Mouse (Mus musculus): ENCODE measurements around the gene Traf4.
"Not testable (repeated sequence)": the region's sequence is repeated elsewhere in the genome, so short reads cannot be mapped to it uniquely, and the experiment has no call there.

Gene Traf4

GRCm38 (mm10) chr11:78164924-78165760, at the start of gene Traf4:
TSS of gene Traf4 (minus strand) at chr11:78165589.
- peak; percentile 75 for DNase-seq (ENCODE audit: low spot score)

DNA sequence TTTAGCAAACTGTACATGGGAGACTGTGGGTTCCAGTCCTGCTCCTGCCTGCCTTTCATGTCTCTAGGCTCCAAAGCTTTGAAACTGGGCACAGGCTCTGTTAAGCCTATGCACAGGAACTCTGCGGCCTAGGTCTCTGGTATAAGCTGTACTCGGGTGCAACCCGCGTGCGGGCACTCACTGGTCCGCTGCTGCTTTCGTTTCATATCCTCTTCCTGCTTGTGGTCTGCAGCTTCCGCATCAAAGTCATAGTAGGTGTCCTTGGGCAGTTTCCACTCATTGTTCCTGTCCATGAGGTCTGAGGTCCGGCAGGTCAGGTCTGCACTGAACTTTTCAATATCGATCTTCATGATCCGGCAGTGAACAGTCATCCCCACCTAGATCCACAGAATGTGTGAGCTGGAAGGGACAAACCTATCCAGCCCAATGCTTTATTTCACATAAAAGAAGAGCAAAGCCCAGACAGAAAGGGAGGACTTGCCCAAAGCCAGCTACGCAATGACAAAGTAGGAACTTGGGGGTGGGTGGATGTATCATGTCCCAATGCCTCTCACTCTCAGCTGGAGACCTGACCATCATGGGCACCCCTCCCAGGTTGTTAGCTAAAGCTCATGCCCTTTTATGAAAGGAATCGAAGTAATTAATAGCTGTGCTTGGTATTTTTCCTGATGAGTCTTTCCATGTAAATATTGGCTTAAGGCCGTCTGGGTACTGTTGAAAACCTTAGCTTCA, 47.9 kb upstream of the Traf4 start:
- DNase-seq (ENCODE audit: low spot score), result no peak

- DNase-seq (ENCODE audit: low spot score), result no peak
These were observed 46.1 kb upstream of the Traf4 start for GRCm38 (mm10) chr11:78211513-78211912.

GRCm38 (mm10) chr11:78210615-78211014, 45.2 kb upstream of the Traf4 start:
- DNase-seq (ENCODE audit: low spot score), result no peak

DNA sequence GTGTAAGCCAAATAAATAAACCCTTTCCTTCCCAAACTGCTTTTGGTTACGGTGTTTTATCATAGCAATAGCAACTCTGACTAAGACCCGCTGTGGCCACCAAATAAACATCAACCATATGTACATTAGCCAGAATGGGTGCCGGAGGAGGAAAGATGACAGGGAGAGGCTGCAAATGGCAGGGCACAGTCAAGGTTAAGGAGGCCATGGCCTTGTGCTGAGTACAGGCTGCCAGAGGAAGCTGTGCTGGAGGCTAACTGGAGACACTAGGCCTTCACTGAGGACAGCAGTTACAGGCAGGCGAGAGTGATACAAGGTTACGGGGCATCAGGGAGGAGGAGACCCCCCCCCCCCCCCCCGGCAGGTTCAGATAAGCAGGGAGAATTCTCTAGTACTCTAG, 44.5 kb upstream of the Traf4 start:
- DNase-seq (ENCODE audit: low spot score), result peak; percentile 40

DNA sequence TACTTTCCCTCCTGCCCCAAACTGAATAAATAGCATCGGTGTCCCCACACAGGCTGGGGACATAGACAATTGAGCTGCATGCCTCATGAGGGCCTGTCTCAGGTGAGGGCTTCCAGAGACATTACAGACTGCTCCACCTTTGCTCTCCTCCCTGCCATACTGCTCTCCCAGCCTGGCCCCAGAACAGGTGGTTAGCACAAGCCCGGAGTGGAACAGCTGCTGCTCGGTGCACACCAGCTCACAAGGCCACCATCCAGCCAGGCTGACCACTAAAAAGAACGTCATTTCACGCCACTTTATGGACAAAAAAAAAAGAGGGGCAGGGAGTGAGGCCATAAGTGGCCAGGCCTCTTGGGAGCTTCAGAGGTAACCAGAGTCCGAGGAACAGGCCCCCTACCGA, 41.8 kb upstream of the Traf4 start:
- no peak for DNase-seq (ENCODE audit: low spot score)

DNA sequence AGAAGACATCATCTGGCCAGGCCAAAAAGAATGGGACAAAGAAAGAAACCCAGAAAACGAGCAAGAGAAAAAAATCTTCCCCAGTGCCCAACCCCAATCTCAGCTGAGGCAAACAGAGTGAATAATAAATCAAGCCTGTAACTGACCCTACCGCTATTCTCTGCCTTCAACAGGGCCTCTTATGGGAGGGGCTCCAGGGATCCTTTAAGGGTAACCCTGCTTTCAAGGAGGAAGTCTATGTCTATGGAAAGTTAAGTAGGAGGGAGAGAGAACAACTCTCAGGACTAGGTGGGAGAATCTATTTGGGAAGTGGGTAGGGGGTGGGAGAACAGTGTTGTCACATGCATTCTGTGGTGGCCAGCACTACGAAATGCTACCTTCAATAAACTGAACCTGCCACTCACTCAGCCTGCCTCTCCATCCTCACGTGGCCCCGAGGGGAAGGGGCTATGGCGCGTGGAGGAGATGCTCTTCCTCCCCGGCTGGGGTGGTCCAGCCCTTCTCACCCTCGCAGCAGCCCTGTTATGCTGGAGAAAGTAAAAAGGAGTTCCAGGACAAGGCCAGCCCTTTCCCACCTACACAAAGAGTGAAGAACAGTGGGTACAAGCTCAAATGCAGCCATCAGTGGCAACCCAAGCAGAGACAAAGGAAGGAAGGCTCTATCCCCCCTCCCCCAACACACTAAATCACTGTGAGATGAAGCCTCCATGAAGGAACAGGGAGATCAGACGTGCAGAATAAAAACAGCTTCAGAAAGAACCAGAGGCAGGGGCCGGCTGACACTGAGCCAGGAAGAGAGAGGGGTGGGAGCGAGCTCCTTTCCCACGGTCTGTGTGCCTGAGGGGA, 40.2 kb upstream of the Traf4 start:
- DNase-seq (ENCODE audit: low spot score), result no peak

DNA sequence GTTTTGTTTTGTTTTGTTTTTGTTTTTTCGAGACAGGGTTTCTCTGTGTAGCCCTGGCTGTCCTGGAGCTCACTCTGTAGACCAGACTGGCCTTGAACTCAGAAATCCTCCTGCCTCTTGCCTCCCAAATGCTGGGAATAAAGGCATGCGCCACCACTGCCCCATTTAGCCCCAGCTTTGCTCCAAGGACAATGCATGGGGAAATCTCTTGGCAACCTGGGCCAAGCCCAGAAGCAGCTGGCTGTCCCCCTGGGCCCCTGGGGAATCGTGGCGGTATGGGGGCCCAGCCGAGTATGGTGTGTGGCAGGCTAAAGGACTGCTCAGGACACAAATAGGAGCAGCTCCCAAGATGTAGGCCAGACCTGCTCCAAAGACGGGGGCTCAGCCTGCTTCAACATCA, 38.9 kb upstream of the Traf4 start:
- peak; percentile 37 for DNase-seq (ENCODE audit: low spot score)

DNA sequence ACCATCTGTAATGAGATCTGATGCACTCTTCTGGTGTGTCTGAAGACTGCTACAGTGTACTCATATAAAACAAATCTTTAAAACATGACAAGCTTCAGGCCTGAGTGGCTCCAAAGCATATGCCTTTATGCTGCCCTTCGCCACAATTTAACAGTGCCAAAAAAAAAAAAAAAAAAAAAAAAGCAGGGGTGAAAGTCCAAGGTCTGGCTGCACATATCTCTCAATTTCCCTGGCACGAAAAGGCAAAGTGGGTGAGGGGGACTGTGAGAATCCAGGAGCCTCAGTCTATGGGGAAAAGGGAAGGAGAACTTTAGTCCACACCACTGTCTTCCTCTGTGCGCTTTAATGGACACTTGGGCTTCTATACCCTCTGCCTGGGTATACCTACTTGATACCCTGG, 37.0 kb upstream of the Traf4 start:
- no peak for DNase-seq (ENCODE audit: low spot score)

DNA sequence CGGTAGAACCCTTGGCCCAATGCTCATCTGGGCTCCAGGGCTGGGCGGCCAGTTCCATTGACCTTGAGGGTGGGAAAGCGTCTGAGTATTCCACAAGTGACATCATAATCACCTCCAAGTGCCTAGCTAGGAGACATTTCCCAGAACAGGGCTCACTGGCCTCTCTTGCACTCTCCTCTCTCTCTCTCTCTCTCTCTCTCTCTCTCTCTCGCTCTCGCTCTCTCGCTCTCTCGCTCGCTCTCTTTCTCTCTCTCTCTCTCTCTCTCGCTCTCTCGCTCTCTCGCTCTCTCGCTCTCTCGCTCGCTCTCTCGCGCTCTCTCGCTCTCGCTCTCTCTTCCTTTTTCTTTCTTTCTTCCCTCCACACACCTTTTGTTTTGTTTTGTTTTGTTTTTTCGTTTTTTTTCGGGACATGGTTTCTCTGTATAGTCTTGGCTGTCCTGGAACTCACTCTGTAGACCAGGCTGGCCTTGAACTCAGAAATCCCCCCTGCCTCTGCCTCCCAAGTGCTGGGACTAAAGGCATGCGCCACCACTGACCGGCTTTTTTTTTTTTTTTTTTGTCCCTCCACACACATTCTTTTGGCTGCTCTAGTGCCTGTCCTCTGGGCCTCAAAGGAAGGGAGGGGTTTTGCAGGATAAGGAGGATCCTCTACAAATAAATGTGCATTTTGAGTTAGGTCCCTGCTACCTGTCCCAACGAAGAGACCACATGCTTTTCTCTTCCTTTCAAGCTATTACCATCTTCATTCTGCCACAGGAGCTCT, 29.9 kb upstream of the Traf4 start:
- DNase-seq (ENCODE audit: low spot score), result no peak

DNA sequence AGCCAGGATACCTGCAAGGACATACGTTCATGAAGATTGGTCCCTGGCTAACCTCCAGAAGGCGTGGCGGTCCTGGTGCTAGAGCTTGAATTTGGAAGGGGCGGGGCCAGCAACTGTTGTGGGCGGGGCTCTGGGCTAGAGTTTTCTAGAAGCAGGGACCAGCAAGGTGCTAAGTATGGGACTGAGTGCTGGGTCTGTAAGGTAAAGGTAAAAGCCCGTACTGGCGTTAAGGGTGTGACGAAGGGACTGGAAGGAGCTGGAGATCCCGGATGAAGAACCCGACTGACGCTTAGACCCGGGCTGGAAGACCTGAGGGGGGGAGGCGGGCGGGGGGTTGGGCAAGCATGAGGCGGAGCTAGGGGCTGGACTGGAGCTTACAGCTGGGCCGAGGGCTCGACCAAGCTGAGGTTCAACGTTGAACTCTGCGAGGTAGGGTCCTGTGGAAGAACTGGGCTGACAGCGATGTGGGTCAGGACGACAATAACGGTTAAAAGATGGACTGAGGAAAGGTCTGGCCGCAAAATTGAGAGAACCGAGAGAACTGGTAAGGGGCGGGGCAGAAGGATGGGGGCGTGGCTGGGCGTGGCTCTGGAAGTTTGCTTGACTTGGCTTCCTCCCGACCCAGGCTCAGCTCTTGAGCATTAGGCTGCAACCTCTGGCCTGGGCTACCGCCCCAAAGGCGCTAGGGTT, 29.2 kb upstream of the Traf4 start:
- peak; percentile 65 for DNase-seq (ENCODE audit: low spot score)

- DNase-seq (ENCODE audit: low spot score), result no peak
These were observed 27.7 kb upstream of the Traf4 start, which contains the start of gene Proca1 for GRCm38 (mm10) chr11:78193113-78193512. TSS of gene Proca1 (plus strand) at chr11:78193392.

DNA sequence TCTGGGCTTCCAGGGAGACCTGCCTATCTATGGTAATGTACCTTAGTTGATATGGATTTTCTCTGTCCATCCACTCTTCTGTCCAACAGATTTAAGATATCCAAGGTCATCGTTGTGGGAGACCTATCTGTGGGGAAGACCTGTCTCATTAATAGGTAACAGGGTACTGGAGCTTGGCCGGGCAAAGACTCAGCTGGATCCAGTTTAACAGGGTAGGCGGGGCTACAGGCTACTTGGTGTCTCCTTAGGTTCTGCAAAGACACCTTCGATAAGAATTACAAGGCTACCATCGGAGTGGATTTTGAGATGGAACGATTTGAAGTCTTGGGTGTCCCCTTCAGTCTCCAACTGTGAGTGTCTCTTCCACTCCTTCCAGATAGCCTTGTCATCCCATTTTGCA, 24.7 kb upstream of the Traf4 start:
- no peak for DNase-seq (ENCODE audit: low spot score)

DNA sequence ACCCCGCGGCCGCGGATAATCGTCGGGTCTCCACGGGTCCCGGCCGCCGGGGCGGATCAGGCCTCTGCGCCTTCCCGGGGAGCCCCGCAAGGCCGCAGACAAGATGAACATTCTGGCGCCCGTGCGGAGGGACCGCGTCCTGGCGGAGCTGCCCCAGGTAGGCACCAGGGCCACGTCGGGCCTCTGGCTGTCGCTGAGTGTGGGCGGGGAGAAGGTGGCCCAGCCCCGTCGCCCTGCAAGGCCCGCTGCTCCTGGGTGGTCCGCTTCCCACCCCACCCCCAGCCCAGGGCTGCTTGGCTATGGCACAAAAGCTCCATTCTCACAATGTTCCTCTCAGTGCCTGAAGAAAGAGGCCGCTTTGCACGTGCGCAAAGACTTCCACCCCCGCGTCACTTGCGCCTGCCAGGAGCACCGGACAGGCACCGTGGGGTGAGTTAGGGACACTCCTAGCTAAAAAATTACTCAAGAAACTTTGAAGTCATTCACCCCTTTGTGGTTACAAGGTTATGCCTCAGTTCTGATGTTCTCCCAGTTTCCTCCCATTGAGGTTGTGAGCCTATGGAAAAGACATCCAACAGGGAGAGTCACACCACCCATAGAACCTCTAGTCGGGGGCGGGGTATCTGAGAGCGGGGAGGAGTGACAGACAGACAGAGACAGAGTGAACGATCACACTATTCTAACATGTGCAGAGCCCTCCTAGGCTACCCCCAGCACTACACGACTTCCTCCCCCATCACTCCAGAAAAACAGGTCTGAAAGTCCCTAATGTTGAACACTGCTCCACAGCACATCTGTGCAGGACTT, 24.0 kb upstream of the Traf4 start:
- peak; percentile 60 for DNase-seq (ENCODE audit: low spot score)

- DNase-seq (ENCODE audit: low spot score), result peak; percentile 70
These were observed 23.2 kb upstream of the Traf4 start, which contains the start of gene Rab34 for GRCm38 (mm10) chr11:78188331-78189233. TSS of gene Rab34 (plus strand) at chr11:78188430.

- not testable (repeated sequence) for DNase-seq (ENCODE audit: low spot score)
These were observed 19.3 kb upstream of the Traf4 start for GRCm38 (mm10) chr11:78184702-78185101.

GRCm38 (mm10) chr11:78183884-78184514, 18.6 kb upstream of the Traf4 start:
- DNase-seq (ENCODE audit: low spot score), result no peak
